Mouse (Mus musculus) T-helper 17 cell (primary cell): ENCODE measurements at regions not wholly inside any gene's neighbourhood (a gene's known extent, or its start where the extent isn't known, plus 50 kb on each side); places are given as distances from the start of the nearest gene placed in this dataset.

Experiments used
- in situ Hi-C, 2 experiments: fragments of 300-600 bp; cut with MboI, MseI; formaldehyde crosslinking; loops; 1 replicate in 1 of 2; 2 replicates in 1 of 2; pipeline ENCODE4 v1.15.1; 2025; ENCODE audit warnings: high pct_unique_total_duplicates in 2 of 2

DNA sequence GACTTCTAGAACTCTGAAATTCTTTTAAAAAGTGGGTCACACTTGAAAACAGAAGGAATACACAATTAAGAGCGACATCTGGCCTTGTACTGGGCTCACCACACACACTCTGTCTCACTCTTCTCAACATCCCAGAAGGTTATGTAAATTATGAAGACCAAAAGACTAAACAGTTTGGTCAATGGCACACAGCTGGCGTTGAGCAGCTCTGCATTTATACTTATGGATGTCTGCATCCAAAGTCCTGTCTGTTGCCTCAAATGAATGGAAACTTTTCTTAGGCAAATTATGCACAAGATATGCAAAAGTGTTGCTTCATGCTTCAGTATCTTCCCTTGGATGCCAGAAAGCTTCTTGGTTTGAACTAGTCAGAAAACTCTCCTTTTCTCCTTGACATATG lies 323.5 kb downstream of the Ppp3ca start:
- in situ Hi-C loops: loop anchor here in 1 of 2 experiments (25.0 kb wide), 1 partner anchor 1369 kb away; no protein-coding TSS in a partner anchor

DNA sequence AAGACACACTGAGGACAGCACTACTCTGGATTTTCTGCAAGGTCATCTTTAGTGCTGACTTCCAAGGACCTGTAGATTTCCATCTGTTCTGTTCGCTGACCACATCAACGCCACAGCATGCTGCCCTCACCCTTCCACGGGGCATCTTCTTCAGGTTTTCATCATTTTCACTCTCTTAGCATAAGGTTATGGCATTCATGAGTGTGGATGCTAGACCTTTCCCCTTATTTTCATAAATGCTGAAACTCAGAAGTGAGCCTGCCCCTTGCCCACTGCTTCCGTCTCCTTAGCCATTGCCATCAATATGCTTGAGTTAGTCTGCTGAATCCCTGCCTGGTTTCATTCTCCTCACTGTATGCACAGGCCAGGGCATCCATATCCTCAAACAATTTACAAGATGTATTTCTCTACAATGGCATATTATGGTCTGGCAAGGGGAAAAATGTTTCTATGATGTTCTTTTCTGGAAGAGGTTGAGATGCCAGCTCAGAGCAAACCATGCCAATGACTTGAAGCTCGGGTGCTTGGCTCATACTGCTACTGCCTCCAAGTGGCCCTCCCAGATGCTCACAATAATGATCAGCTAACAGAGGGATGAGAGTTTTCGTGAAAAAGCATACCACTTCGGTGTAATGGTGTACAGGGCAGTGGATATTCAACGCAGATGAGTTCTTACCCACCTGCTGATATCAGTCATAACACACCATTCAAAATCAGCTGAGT lies 324.6 kb downstream of the Ppp3ca start:
- in situ Hi-C loops: loop anchor here in 1 of 2 experiments (25.0 kb wide), 1 partner anchor 1368 kb away; no protein-coding TSS in a partner anchor

DNA sequence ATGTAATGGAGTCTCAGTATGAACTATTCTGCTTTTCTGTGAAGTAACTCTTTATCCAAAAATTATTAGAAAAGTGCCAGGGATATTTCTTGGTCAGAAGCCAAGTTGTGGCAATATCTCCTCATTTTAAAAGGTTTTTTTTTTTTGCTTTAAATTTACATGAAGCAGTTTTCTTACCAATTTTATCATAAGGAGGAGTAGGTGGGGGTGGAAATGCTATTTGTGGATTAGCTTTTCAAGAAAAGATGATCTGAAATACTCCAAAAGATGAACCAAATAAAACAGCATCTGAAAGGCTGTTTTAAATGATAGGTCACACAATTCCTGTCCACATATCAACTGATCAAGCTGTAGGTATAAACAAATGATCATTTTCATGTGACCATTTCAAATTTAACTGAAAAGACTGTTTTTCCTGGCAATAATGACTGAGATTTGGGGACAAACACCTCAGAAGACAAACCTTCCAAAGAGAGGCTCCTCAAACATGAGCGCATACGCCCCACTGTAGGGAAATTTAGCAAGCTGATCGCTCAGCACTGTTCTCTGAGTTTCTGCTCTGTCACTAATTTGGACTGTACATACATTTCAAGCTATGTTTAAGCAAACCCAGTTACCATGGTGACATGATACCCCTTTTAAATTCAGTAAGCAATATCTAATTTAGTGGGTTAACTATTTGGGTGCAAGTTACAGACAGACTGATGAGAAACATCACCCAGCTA lies 325.8 kb downstream of the Ppp3ca start:
- in situ Hi-C loops: loop anchor here in 1 of 2 experiments (25.0 kb wide), 1 partner anchor 1367 kb away; no protein-coding TSS in a partner anchor

DNA sequence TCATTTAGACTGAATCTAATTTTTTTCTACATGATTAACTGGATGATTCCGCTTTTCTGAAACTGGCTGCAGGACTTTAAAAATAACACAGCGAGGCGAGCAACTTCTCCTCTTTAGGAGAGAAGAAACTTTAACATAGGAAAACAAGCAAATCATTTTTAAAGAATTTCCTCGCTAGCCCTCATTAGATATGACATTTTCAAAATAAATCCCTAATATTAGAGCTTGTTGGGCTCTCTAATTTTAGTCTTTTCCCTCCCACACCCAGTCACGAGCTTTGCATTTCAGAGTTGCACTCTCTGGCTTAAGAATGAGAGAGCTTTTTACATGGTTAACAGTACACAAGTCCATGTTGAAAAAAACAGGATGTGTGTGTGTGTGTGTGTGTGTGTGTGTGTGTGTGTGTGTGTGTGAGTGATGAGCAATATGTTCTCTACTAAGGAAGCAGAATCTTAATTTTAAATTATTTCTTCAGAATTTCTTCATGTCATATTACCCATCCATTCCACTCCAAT lies 326.5 kb downstream of the Ppp3ca start:
- in situ Hi-C loops: loop anchor here in 1 of 2 experiments (25.0 kb wide), 1 partner anchor 1366 kb away; no protein-coding TSS in a partner anchor

DNA sequence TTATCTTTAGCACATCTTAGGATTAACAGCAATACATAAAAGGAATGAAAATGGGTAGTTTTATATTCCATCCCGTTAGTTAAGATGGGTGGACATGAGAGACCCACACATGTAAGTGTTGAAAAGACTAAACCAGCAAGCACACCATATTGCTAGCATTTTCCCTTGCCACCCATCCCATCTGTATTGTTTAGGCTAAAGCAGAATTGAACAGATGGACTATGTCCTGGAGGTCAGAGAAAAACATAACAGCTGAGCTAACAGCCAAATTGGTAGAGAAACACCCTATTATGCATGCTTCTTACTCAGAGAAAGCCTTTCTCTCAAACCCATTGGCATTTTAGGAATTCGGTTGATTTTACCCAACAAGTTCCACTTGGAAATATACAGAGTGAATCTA lies 329.3 kb upstream of the Emcn start:
- in situ Hi-C loops: no loop called here

DNA sequence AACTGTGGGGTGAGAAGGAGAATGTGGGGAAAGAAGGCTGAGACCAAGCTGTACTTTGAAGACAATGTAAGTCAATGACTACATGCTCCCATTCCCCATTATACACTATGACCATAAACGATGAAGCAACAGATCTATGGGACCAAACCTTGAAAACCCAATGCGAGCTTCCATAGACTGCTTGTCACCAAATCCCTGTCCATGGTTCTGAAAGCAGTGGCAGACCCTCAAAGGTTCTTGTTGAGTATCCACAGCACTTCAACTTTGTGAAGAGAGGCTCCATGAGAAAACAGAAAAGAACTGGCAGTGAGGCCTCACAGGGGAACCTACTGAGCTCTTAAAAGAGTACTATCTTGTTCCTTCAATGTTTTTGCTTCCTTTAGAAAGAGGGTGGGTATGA lies 326.2 kb upstream of the Emcn start:
- in situ Hi-C loops: no loop called here

DNA sequence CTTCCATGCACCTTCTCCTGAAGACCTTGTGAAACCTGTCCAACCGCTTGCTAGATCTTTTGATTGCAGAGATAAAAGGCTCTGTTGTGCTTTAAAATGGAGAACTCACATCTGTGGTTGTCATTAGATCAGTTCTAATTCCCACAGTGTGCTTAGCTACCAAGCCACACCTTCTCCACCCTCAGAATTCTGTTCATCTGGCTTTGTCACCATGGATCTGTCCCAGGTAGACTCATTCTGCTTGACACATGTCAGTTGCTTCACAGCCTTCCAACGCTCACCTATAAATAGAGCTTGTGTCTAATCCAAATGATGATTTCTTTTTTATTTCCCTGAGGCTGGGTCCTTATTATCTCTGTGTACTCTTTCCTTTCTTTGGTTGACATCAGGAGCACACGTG lies 325.7 kb upstream of the Emcn start:
- in situ Hi-C loops: no loop called here

DNA sequence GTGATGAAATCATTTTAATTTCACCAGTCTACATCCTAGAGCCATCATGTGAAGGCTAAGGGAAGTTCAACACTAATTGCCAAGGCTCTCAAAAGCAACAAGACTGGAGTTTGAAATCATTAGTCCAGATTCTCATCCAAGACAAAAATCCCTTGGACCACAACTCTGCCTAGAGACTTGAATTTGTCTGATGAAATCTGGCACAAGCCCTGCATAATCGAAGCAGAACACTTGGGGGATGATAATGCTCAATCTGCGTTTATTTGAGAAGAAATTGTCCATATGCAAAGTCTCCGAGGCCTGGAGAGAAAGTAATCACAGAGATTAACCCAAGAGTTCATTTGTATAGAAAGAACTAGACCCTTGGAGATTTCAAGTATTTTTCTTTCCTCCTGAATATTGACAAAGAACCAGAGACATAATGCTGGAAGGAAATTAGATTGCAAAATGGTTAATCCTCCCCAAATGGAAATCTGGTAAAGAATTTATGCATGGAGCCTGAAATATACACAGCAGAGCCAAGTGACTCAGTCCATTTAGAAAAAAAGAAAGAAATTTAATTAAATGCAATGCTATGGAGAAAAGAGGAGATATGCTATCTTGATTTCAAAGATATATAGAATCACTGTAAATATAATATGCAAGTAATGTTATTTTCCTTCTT lies 320.8 kb upstream of the Emcn start:
- in situ Hi-C loops: no loop called here

DNA sequence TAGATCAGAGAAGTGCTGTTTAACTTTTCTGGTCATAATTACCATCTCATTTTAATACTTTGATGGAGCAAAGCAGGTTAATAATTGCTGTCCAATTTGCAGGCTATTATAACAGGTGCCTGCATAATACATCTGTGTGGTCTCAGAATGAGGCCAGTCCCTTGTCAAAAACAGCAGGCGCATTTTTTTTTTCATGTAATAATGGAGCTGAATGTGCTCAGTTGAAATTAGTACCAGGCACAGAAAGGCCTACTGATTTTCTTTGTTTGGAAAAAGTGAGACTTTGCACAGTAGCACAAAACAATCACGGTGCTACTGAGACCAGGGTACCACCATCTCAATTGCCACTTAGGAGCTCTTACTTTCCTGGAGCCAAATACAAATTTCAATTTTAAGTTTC lies 311.3 kb upstream of the Emcn start:
- in situ Hi-C loops: no loop called here

DNA sequence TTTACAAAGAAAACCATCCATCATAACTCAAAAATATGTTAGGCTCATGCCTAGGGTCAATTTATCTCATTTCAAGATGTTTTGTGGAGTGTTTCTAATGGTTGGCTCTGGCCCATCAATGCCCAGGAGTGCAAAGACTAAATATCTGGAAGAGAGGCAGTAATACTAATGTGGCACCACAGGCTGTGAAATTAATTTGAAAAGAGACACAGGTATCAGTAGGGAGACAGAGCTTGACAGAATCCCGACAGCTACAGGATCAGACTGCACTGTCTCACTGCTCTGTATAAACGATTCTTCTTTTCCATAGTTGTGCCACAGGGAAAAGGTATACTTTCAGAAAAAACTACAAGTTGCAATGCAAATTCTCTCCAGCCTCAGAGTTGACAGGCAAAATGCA lies 308.1 kb upstream of the Emcn start:
- in situ Hi-C loops: no loop called here

DNA sequence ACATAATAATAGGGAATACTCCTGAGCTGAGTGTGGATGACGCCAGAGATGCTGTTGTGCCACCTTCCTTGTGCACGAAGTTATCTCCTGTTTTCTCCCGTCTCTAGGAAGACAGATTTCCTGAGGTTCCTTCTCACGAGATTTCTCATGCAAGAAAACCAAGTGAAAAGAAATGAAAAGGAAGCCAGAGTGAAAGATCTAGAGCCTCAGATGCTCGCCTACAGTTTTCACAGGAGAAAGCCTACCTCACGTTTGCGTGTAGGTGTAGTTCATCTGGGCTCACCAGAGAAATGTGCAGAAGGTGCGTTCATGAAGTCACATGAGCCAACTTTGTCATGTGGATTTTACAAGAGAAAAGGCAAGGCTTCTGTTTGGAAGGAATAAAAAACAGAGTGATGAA lies 301.2 kb upstream of the Emcn start:
- in situ Hi-C loops: loop anchor here in 1 of 2 experiments (5.0 kb wide), 1 partner anchor 568 kb away; no protein-coding TSS in a partner anchor

DNA sequence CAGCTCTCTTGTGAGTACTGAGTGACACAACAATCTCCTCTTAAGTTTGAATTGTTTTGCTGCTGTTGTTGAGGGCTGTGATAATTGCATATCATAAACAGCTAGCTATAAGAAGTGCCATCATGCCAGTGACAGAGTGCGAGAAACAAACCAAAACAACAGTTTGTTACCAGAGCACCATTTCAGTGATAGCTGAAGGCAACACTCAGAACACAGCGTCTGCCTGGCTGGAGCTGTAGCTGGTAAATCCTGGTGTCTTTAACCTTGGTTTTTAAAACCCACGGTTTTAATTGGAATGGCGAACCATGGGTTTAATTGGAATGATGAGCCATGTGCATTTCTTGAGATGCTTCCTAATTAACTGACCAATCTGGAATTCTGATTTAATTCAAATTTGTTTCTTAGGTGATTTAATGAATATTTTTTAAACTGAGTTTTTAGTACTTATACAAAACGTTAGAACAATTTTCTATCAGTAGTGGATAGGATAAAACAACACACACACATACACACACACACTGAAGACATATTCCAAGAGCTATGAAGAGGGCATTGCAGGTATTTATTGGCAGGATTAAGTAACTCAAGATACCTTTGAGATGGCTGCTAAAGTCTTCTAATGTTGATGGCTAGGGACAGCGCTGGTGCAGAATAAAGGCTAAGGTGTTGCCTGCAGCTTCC lies 284.2 kb upstream of the Emcn start:
- in situ Hi-C loops: no loop called here

DNA sequence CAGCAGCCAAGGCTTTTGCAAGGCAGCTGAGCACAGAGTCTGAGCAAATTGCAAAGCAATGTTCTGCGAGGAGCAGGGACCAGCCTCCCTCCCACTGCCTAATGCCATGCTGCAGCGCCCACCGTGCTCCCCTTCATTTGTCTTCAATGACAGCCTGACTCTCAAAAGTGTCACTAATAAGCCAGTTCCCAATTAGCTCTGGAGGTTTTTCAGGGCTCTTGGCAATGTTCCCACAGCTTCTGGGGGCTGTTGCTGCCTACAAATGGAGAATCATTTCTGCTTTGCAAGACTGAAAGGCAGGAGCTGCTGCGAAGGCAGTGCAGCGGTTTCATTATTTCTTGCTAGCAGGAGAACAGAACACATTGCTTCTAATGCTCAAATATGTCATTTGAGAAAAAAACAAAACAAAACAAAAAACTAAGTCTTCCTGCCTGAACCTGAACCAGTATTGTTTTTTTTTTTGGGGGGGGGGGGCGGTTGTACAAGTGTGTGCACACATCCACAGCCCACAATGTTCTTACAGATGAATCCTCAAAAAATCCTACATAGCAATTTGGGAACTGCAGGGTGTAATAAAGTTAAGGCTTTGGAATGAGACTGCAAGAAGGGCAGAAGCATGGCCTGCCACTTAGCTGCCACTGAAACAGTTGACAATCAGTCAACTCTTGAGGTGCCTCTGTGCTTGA lies 283.5 kb upstream of the Emcn start:
- in situ Hi-C loops: no loop called here

DNA sequence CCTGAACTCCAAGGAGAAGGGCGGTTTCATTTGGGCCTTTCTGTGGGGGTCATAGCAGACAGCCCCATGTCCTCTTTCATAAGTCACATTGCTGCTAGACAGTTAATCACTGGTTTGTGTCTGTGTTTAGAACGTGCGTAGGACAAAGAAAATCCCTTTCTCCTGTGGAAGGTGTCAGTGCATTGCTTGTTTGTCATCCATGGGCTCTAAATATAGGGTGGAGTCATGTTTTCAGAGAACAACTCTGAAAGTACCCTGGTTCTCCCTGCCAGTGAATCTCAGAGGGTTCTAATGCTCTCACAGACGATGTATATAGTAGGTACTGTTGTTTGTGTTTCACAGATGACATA lies 283.0 kb upstream of the Emcn start:
- in situ Hi-C loops: no loop called here

DNA sequence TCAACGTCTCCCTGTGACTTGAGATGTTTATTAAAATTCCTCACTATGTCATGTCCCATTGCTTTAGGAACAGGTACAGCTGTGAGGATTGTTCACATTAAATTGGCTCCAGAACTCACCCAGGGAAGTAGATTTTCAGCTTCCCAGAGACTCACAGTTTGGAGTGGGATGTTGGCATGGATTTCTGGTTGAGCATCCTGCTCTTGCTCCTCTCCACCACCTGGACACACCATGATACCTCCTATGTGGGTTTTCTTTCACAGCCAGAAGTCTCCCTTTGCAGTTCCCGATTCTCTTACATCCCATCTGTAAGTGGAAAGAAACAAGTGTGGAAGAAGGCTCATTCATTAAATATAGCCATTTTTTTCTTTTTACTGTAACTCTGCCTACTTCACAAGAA lies 278.8 kb upstream of the Emcn start:
- in situ Hi-C loops: no loop called here

DNA sequence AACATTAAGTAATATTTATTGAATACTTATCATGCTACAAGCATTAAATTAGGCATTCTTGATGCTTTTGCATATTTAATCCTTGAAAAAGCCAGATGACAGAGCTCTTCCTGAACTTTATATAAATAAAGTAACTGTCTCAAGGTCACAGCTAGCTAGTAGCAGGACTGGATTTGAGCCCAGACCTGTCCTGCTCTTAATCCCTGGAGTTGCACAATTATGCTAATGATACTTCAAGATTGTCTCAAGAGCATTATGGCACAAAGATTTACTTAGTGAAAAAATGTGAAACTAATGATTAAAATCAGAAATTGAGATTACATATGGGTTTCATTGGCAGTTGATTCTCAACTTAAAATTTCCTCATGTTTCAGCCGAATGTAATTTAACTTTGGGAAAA lies 273.5 kb upstream of the Emcn start:
- in situ Hi-C loops: no loop called here

DNA sequence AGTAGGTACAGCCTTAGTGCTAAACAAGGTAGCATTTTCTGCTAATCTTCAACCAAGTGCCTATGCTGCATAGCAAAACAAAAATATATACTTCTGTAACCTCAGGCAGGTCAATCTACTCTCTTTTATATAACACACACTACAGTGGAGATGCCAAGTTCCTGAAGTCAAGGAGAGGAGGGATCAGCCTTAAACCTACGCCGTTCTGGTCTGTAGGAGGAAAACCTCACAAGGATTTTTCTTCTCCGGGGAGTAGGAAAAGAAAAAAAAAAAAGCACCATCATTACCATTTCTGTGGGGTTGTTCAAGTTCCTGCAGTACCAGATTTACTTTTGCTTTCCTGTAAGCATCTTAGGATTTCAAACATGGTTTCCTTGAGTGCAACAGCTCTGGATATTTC lies 271.5 kb upstream of the Emcn start:
- in situ Hi-C loops: no loop called here

DNA sequence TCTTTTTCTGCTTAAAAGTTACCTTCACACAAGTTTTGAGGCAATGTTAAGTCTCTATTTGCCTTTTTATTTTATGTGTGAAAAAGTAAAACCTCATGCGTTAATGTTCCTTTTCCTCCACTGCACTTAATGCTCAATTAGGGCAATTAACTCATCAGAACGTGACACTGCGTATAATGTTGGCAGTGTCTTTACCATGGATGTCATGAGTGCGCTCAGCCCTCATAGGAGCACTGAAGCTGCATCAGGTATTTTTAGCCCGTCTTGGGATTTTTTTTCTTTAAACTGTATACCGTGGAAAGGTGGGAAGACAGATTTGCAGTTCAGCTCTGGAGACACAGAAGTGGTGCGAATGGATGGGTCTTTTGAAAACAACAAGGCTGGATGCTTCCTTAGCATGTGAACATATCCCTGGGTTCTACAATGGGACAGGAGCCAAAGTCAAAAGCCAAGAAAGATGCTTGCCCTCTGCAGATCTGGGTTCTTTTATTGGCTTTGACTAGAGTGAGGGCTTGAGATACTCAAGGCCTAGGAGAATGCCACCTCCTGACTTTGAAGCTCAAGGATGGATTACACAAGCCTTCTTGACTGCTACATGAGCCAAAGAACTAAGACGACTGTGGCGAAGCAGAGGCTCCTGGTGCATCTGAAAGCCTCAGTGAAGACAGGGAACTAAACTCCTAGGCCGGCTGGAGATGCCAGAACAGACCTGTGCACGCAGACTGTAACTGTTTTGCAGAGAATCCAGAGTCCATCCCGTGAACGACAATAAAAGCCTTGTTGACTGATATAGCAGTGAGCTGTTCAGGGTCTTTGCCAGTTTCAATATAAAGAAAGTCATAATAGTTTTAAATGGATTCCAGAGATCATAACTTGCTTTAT lies 262.9 kb upstream of the Emcn start:
- in situ Hi-C loops: no loop called here

DNA sequence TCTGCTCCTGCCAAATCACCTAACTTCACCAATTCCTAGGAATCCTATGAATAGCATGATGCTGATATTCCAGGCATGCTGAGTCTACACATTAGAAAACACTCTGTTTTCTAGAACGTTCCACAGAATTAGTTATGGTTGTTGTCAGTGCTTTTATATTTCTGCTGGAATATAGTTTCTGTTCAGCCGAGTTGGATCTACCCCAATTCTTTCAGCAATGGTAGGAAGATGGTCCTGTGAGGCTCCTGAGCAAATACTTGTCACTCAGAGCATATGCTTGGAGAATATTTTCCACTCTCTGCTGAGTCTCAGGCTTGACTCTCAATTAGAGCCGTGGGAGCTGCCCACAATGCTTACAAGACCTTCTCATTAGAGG lies 262.3 kb upstream of the Emcn start:
- in situ Hi-C loops: no loop called here

DNA sequence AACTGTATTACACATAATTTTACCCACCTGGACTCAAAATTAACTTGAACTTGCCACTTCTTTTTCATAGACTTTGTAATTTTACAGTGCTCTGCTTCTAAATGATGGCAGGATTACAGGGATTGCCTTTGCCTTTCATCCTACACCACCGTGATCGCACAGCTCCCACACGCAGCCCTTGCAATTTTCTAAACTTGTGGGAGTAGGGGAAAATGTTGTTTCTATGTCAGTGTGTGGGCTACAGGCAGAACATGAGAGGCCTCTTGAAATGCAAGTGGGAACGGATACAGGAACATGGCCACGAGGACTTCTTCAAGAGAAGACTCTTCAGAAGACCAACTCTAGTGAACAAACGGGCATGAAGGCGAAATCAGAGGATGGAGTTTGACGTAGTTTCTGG lies 254.0 kb upstream of the Emcn start:
- in situ Hi-C loops: no loop called here
